Mouse (Mus musculus) forebrain, embryonic 15.5 days (tissue): ENCODE measurements around the gene Tmem255b. TPM values are rescaled to one million over a fixed set of nuclear protein-coding genes. Genes with fewer than 3 reads are reported as not detected.
A peak's percentile ranks its signal among the peaks of the same experiment; 100 is the strongest.

Experiments used
- ATAC-seq: fragments of 200-750 bp; cut with Nextera tagmentation; replicated peaks from 2 replicates; pipeline ENCODE4 v1.8.0; 2017; ENCODE audit warnings: mild to moderate bottlenecking, moderate TSS enrichment, moderate library complexity
- H3K27ac ChIP-seq: fragments of 300-500 bp; sonication (generic); replicated peaks from 2 replicates; pipeline ENCODE4 v1.5.1; 2015; ENCODE audit warnings: mild to moderate bottlenecking, inconsistent platforms
- H3K27me3 ChIP-seq: fragments of 300-500 bp; sonication (generic); 2 replicates; pipeline ENCODE4 v1.6.1; 2015; ENCODE audit warnings: inconsistent platforms
- H3K36me3 ChIP-seq: fragments of 300-500 bp; sonication (generic); 2 replicates; pipeline ENCODE4 v1.6.1; 2015; ENCODE audit warnings: mild to moderate bottlenecking, inconsistent platforms
- H3K4me1 ChIP-seq: fragments of 300-500 bp; sonication (generic); 2 replicates; pipeline ENCODE4 v1.6.1; 2015; ENCODE audit warnings: inconsistent platforms
- H3K4me2 ChIP-seq: fragments of 300-500 bp; sonication (generic); replicated peaks from 2 replicates; pipeline ENCODE4 v1.6.1; 2015; ENCODE audit warnings: mild to moderate bottlenecking, inconsistent platforms
- H3K4me3 ChIP-seq: fragments of 300-500 bp; sonication (generic); 2 replicates; pipeline ENCODE4 v1.5.1; 2015; ENCODE audit warnings: mild to moderate bottlenecking, inconsistent platforms
- H3K9ac ChIP-seq: fragments of 300-500 bp; sonication (generic); replicated peaks from 2 replicates; pipeline ENCODE4 v1.6.1; 2015; ENCODE audit warnings: mild to moderate bottlenecking, inconsistent platforms
- H3K9me3 ChIP-seq: fragments of 300-500 bp; sonication (generic); 2 replicates; pipeline ENCODE4 v1.6.1; 2016; ENCODE audit warnings: inconsistent platforms
- WGBS: fragments of 180-500 bp; shearing (Covaris S2); methylation state at CpG from one replicate; pipeline ENCODE4 v1.1.7; 2015; ENCODE audit warnings: mixed read lengths; 5-methylcytosine and 5-hydroxymethylcytosine counted together
- polyA plus RNA-seq: library from polyadenylated mRNA; unstranded; fragments of >200 nt; fragmentation: Nextera tagmentation; extraction: Ambion mirVana; gene quantifications from 2 replicates; pipeline ENCODE4 v1.2.1, GENCODE M21; 2015

The Tmem255b gene
- polyA plus RNA-seq, 1 experiment from 2014 or later: not detected

DNA sequence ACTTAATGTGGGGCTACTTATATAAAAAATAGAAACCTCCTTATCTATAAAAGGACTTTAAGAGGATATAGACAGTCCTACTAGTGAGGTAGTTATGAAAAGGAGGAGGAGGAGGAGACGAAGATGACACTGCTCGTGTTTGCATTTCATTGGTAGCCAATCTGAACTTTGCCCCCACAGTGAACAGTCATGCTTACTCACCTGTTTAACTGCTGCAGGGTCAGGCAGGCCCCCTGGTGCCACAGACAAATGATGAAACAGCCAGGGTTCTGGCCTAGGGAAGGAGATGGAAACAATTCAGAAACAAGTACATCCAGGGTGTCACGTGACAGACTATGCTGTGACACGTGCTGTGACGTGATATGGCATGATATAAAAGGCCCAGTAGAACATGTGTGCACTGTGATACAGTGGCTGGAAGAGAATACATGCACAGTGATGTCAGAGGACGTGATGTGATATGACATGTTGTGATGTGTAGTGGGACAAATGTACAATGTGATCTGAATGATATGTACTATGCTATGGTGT is 16.8 kb downstream of the Tmem255b start:
- H3K9ac ChIP-seq: no peak overlapping the region
- no peaks in the 10 kb centered on the region for H3K9me3 ChIP-seq
- no peak overlapping the region for H3K27ac ChIP-seq
- no peak for ATAC-seq
- no peaks in the 10 kb centered on the region for H3K36me3 ChIP-seq
- no peaks in the 10 kb centered on the region for H3K27me3 ChIP-seq
- H3K4me2 ChIP-seq: no peak overlapping the region
- peaks cover 14% of the 10 kb centered on the region for H3K4me1 ChIP-seq
- no peak overlapping the region for H3K4me3 ChIP-seq
- 78% methylated on average over 6 of the region's 6 CpGs for WGBS

GRCm38 (mm10) chr8:13454341-13455113 is 19.5 kb downstream of the Tmem255b start:
- no peaks in the 10 kb centered on the region for H3K27me3 ChIP-seq
- H3K9ac ChIP-seq: no peak overlapping the region
- WGBS: 45% methylated on average over 8 of the region's 8 CpGs
- no peak overlapping the region for H3K4me2 ChIP-seq
- peak overlapping the region; percentile 44 for H3K27ac ChIP-seq
- peak; percentile 92 for ATAC-seq
- H3K4me1 ChIP-seq: peaks cover 14% of the 10 kb centered on the region
- no peaks in the 10 kb centered on the region for H3K9me3 ChIP-seq
- no peaks in the 10 kb centered on the region for H3K36me3 ChIP-seq
- H3K4me3 ChIP-seq: no peak overlapping the region

DNA sequence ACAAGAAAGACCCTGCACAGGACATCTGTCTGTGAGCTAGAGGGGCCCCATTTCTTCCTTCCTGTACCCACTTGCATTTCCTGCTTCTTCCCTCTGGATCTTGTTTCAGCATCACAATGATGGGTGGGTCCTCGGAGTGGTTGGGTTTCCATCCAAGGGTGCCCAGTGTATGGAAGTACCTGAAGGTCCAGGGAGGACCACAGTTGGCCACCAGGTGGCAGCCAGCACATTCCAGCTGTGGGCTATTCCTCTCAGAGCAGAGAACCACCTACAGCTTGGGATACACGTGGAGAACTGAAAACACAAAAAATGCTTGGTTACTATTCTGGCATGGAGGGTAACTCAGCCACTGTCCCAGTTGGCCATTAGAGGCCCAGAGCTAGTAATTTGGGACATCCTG is 20.3 kb downstream of the Tmem255b start:
- no peak overlapping the region for H3K27ac ChIP-seq
- no peaks in the 10 kb centered on the region for H3K27me3 ChIP-seq
- H3K9me3 ChIP-seq: no peaks in the 10 kb centered on the region
- peaks cover 14% of the 10 kb centered on the region for H3K4me1 ChIP-seq
- 45% methylated on average over 2 of the region's 2 CpGs for WGBS
- H3K4me3 ChIP-seq: no peak overlapping the region
- no peak overlapping the region for H3K4me2 ChIP-seq
- no peak overlapping the region for H3K9ac ChIP-seq
- H3K36me3 ChIP-seq: no peaks in the 10 kb centered on the region
- no peak for ATAC-seq

- Histone ChIP-seq H3K36me3 (no peaks in the 10 kb centered on the region), H3K9ac (no peak overlapping the region), H3K27ac (no peak overlapping the region), H3K4me1 (peaks cover 6% of the 10 kb centered on the region), H3K27me3 (no peaks in the 10 kb centered on the region), H3K9me3 (no peaks in the 10 kb centered on the region), H3K4me2 (no peak overlapping the region), H3K4me3 (no peak overlapping the region)
- WGBS: 89% methylated on average over 4 of the region's 4 CpGs
- ATAC-seq: no peak
These were observed 24.4 kb downstream of the Tmem255b start for GRCm38 (mm10) chr8:13459431-13459830.

DNA sequence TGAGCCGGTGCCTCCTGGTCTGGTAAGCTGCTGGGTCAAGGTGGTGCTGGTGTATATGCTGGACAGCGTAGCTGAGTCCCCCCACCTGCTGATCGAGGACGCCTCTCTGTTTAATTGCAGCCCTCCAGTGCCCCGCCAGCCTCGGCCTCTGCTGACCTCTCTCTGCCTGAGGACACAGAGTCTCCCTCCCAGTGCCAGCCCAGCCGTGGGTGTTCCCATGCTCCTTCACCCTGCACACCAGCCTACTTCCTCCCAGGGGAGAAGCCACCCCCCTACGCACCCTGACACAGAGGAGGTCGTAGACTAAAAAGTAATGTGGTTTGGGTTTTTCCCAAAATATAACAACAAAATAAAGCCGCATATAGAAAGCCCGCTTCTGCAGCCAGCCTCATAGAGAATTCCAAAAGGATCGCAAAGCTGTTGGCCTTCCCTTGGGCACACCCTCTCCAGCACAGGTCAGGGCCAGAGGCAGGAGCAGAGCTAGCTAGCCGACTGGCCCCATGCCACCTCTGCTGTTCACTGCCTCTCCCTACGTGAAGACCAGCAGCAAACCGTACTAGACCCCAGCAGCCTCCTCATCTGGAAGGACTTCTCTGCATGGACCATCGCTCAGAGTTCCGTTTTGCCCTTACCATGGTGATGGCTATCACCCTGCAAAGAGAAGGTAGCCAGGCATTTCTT is 26.2 kb downstream of the Tmem255b start:
- no peaks in the 10 kb centered on the region for H3K9me3 ChIP-seq
- no peaks in the 10 kb centered on the region for H3K36me3 ChIP-seq
- WGBS: 82% methylated on average over 17 of the region's 17 CpGs
- ATAC-seq: no peak
- H3K4me3 ChIP-seq: no peak overlapping the region
- H3K27me3 ChIP-seq: no peaks in the 10 kb centered on the region
- no peaks in the 10 kb centered on the region for H3K4me1 ChIP-seq
- no peak overlapping the region for H3K4me2 ChIP-seq
- no peak overlapping the region for H3K27ac ChIP-seq
- H3K9ac ChIP-seq: no peak overlapping the region

- Histone ChIP-seq H3K4me3 (no peak overlapping the region), H3K36me3 (no peaks in the 10 kb centered on the region), H3K4me1 (no peaks in the 10 kb centered on the region), H3K9ac (no peak overlapping the region), H3K27ac (no peak overlapping the region), H3K27me3 (no peaks in the 10 kb centered on the region), H3K9me3 (no peaks in the 10 kb centered on the region), H3K4me2 (no peak overlapping the region)
- WGBS: 45% methylated on average over 4 of the region's 4 CpGs
- no peak for ATAC-seq
These were observed 26.9 kb downstream of the Tmem255b start for GRCm38 (mm10) chr8:13461843-13462242.

GRCm38 (mm10) chr8:13462392-13462791 is 27.4 kb downstream of the Tmem255b start:
- no peak overlapping the region for H3K4me2 ChIP-seq
- no peak overlapping the region for H3K9ac ChIP-seq
- no peaks in the 10 kb centered on the region for H3K4me1 ChIP-seq
- 74% methylated on average over 10 of the region's 10 CpGs for WGBS
- ATAC-seq: no peak
- no peak overlapping the region for H3K27ac ChIP-seq
- no peaks in the 10 kb centered on the region for H3K36me3 ChIP-seq
- no peaks in the 10 kb centered on the region for H3K27me3 ChIP-seq
- no peaks in the 10 kb centered on the region for H3K9me3 ChIP-seq
- H3K4me3 ChIP-seq: no peak overlapping the region

GRCm38 (mm10) chr8:13465324-13465723 is 30.3 kb downstream of the Tmem255b start:
- no peaks in the 10 kb centered on the region for H3K36me3 ChIP-seq
- no peaks in the 10 kb centered on the region for H3K27me3 ChIP-seq
- WGBS: 66% methylated on average over 7 of the region's 7 CpGs
- H3K4me1 ChIP-seq: no peaks in the 10 kb centered on the region
- H3K4me2 ChIP-seq: no peak overlapping the region
- no peak overlapping the region for H3K9ac ChIP-seq
- H3K9me3 ChIP-seq: no peaks in the 10 kb centered on the region
- H3K27ac ChIP-seq: no peak overlapping the region
- H3K4me3 ChIP-seq: no peak overlapping the region
- no peak for ATAC-seq

GRCm38 (mm10) chr8:13466989-13467388 is 32.0 kb downstream of the Tmem255b start:
- Histone ChIP-seq H3K9ac (no peak overlapping the region), H3K4me2 (no peak overlapping the region), H3K27ac (no peak overlapping the region), H3K27me3 (no peaks in the 10 kb centered on the region), H3K9me3 (no peaks in the 10 kb centered on the region), H3K36me3 (no peaks in the 10 kb centered on the region), H3K4me1 (no peaks in the 10 kb centered on the region), H3K4me3 (no peak overlapping the region)
- ATAC-seq: no peak
- WGBS: 67% methylated on average over 5 of the region's 5 CpGs

- H3K4me2 ChIP-seq: no peak overlapping the region
- H3K27ac ChIP-seq: no peak overlapping the region
- H3K9me3 ChIP-seq: no peaks in the 10 kb centered on the region
- 81% methylated on average over 9 of the region's 9 CpGs for WGBS
- H3K4me3 ChIP-seq: no peak overlapping the region
- H3K27me3 ChIP-seq: no peaks in the 10 kb centered on the region
- ATAC-seq: no peak
- no peak overlapping the region for H3K9ac ChIP-seq
- no peaks in the 10 kb centered on the region for H3K36me3 ChIP-seq
- H3K4me1 ChIP-seq: no peaks in the 10 kb centered on the region
These were observed 33.7 kb downstream of the Tmem255b start for GRCm38 (mm10) chr8:13468737-13469136.

DNA sequence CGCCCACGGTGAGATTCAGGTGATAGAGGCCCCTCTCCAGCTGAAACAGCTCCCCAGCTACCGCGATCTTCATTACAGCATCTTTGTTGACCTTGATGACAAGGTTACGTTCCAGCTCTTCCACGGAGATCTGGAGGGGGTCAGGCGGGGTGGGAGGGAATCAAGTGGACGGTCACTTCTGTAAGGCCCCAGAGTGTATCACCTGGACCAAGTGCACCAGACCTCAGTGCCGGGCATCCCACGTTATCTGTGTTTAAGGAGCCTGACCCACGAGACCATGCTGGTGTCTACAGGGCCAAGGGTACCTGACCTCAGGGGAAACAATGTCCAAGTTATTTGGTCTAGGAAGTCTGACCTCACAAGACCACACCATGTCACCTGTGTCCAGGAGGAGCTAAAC is 36.5 kb downstream of the Tmem255b start:
- no peaks in the 10 kb centered on the region for H3K4me1 ChIP-seq
- H3K4me3 ChIP-seq: no peak overlapping the region
- no peaks in the 10 kb centered on the region for H3K27me3 ChIP-seq
- 90% methylated on average over 11 of the region's 11 CpGs for WGBS
- H3K36me3 ChIP-seq: no peaks in the 10 kb centered on the region
- H3K9ac ChIP-seq: no peak overlapping the region
- ATAC-seq: no peak
- H3K9me3 ChIP-seq: no peaks in the 10 kb centered on the region
- H3K27ac ChIP-seq: no peak overlapping the region
- H3K4me2 ChIP-seq: no peak overlapping the region

GRCm38 (mm10) chr8:13472284-13472683 is 37.3 kb downstream of the Tmem255b start:
- Histone ChIP-seq H3K4me1 (no peaks in the 10 kb centered on the region), H3K9ac (no peak overlapping the region), H3K4me3 (no peak overlapping the region), H3K27me3 (no peaks in the 10 kb centered on the region), H3K9me3 (no peaks in the 10 kb centered on the region), H3K36me3 (no peaks in the 10 kb centered on the region), H3K27ac (no peak overlapping the region), H3K4me2 (no peak overlapping the region)
- no peak for ATAC-seq
- WGBS: 83% methylated on average over 7 of the region's 7 CpGs
